Mouse (Mus musculus) central nervous system, embryonic 11.5 days (tissue): ENCODE results near the gene Phf6. TPM values are rescaled to one million over a fixed set of nuclear protein-coding genes. Genes with fewer than 3 reads are reported as not detected.

Experiments
- polyA plus RNA-seq: library from polyadenylated mRNA; depleted of rRNA; stranded (reverse); fragments of >200 nt; gene quantifications from 2 replicates; pipeline ENCODE4 v1.2.3, GENCODE M21; 2012; rRNA removed

Phf6 gene
- 43.5 and 67.5 TPM in 2 replicates for polyA plus RNA-seq

DNA sequence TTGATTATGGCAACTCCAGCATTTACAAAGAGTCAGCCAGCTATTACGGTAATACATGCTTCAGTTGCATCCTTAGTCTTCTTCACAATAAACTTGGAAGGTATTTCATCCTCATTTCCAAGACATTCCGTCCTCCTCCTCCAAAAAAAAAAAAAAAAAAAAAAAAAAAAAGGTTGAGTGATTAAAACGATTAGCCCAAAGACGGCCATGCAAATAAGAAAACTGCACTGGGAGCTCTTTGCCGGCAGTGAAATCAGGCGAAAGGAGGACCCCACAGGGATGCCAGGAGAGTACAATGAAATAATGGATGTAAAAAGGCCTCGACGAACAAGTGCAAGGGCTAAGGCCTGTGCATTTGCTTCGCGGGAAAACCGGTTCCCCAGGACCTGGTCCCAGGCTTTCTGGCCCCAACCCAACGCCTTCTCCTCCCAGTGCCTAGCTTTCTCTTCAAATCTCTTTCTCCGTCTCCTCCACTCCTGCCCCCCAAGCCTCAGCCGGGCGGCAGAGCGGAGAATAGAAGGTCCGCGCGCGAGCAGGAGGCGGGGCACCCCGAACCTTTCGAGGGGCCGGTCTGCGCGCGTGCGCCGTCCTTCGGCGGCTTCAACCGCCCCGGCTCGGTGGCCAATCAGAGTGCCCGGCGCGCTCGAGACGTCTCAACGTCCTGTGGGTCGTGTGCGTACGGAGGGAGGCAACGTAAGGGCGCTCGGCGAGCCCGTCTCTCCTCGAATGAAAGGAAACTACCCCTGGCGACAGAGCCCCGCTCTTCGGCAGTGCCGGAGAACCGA lies at the start of gene Phf6:
Gene Phf6 (plus strand): TSS at position 680 of the 785 bp plus-strand sequence.

DNA sequence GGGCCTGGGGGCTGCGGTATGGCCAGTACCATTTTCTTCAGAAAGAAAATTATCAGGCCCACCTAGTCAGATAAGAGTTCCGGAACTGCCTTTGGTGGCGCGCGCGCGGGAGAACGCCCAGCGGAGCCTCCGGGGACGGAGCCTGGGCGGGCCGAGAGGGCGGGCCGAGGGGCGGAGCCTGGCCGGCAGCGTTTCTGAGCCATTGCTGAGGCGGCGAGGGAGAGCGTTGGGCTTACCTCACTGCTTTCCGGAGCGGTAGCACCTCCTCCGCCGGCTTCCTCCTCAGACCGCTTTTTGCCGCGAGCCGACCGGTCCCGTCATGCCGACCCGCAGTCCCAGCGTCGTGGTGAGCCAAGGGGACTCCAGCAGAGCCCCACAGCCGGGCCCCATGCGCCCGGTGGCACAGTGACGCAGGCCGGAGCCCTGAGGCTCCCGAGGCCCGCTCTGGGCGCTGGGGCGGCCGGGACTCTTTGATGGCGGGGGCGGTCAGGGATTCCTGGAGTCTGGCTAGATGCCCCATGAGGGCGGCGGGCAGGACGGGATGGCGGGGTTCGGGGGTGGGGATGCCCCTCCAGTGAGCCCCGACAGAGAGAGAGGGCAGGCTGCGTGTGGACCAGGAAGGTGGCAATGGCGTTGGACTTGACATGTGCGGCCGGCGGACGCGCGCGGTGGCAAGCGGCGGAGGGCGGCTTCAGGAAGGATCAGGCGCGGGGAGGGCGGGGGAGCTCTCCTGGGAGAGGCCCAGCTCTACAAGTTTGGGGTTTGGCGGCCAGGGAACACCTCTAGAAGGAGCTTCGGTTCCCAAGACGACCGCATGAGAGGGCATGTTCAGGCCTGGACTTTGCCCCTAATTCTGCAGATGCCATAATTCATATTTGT lies 76.1 kb downstream of the Phf6 start, which contains the start of gene Hprt:
Gene Hprt (plus strand): TSS at position 233 of the 879 bp plus-strand sequence.

Other genes starting within 250 kb of the Phf6 start
- gene Ccdc160, start 121.1 kb upstream of the Phf6 start, polyA plus RNA-seq = 2.0 and 7.3 TPM in 2 replicates
- gene Hprt, start 75.9 kb downstream of the Phf6 start, polyA plus RNA-seq = 46.3 and 49.7 TPM in 2 replicates